Mouse (Mus musculus) kidney, embryonic 14.5 days (tissue): ENCODE measurements around the gene Stx7. TPM values are rescaled to one million over a fixed set of nuclear protein-coding genes. Genes with fewer than 3 reads are reported as not detected.

Experiments used
- ATAC-seq: fragments of 200-750 bp; cut with Nextera tagmentation; 2 replicates; pipeline ENCODE4 v1.8.0; 2017; ENCODE audit warnings: moderate number of reproducible peaks, mild to moderate bottlenecking, moderate TSS enrichment, moderate library complexity; ENCODE audit not compliant: low FRiP score, low TSS enrichment
- H3K27ac ChIP-seq: fragments of 300-500 bp; sonication (generic); 2 replicates; pipeline ENCODE4 v1.5.1; 2014; ENCODE audit warnings: low read depth, mild to moderate bottlenecking, low read length, moderate library complexity, mixed read lengths
- H3K27me3 ChIP-seq: fragments of 300-500 bp; sonication (generic); 2 replicates; pipeline ENCODE4 v1.6.1; 2014; ENCODE audit warnings: mild to moderate bottlenecking, low read length; ENCODE audit not compliant: control insufficient read depth, insufficient read depth
- H3K36me3 ChIP-seq: fragments of 300-500 bp; sonication (generic); 2 replicates; pipeline ENCODE4 v1.6.1; 2014; ENCODE audit warnings: low read length, mixed read lengths; ENCODE audit not compliant: control insufficient read depth, insufficient read depth
- H3K4me1 ChIP-seq: fragments of 300-500 bp; sonication (generic); 2 replicates; pipeline ENCODE4 v1.6.1; 2014; ENCODE audit warnings: low read length, mixed read lengths; ENCODE audit not compliant: control insufficient read depth, insufficient read depth
- H3K4me2 ChIP-seq: fragments of 300-500 bp; sonication (generic); replicated peaks from 2 replicates; pipeline ENCODE4 v1.6.1; 2014; ENCODE audit warnings: low read depth, mild to moderate bottlenecking, low read length
- H3K4me3 ChIP-seq: fragments of 300-500 bp; sonication (generic); 2 replicates; pipeline ENCODE4 v1.5.1; 2014; ENCODE audit warnings: mild to moderate bottlenecking, low read length
- H3K9ac ChIP-seq: fragments of 300-500 bp; sonication (generic); 2 replicates; pipeline ENCODE4 v1.6.1; 2014; ENCODE audit warnings: low read depth, mild to moderate bottlenecking, low read length, moderate library complexity
- H3K9me3 ChIP-seq: fragments of 300-500 bp; sonication (generic); 2 replicates; pipeline ENCODE4 v1.6.1; 2016; ENCODE audit warnings: low read length; ENCODE audit not compliant: control insufficient read depth
- WGBS: fragments of 180-500 bp; shearing (Covaris S2); extraction: QIAGEN DNeasy Blood & Tissue Kit; methylation state at CpG from one replicate; pipeline ENCODE4 v1.1.7; 2014; 5-methylcytosine and 5-hydroxymethylcytosine counted together
- polyA plus RNA-seq: library from polyadenylated mRNA; unstranded; fragments of >200 nt; fragmentation: Nextera tagmentation; extraction: Ambion mirVana; gene quantifications from 2 replicates; pipeline ENCODE4 v1.2.1, GENCODE M21; 2014

Gene Stx7
- polyA plus RNA-seq, 1 experiment from 2014 or later: 95.5 TPM

- peak; percentile 71; the same call in 1 of the 2 replicates for ATAC-seq
- H3K36me3 ChIP-seq: no peaks in the 10 kb centered on the region
- WGBS: 19% methylated on average over 5 of the region's 5 CpGs
- no peaks in the 10 kb centered on the region for H3K9me3 ChIP-seq
- H3K4me1 ChIP-seq: no peaks in the 10 kb centered on the region
- no peak overlapping the region for H3K4me3 ChIP-seq
- H3K27me3 ChIP-seq: no peaks in the 10 kb centered on the region
- no peak overlapping the region for H3K27ac ChIP-seq
- no peak overlapping the region for H3K4me2 ChIP-seq
- H3K9ac ChIP-seq: no peak overlapping the region
Measured at GRCm38 (mm10) chr10:24132273-24132672, 16.8 kb upstream of the Stx7 start.

- Histone ChIP-seq H3K4me3 (no peak overlapping the region), H3K4me1 (no peaks in the 10 kb centered on the region), H3K9me3 (no peaks in the 10 kb centered on the region), H3K27me3 (no peaks in the 10 kb centered on the region), H3K4me2 (no peak overlapping the region), H3K9ac (no peak overlapping the region), H3K27ac (no peak overlapping the region), H3K36me3 (no peaks in the 10 kb centered on the region)
- WGBS: 38% methylated on average over 2 of the region's 2 CpGs
- no peak for ATAC-seq
Measured at GRCm38 (mm10) chr10:24133132-24133531, 16.0 kb upstream of the Stx7 start.

GRCm38 (mm10) chr10:24134071-24134645, 14.9 kb upstream of the Stx7 start:
- no peak for ATAC-seq
- WGBS: 68% methylated on average over 7 of the region's 7 CpGs
- no peaks in the 10 kb centered on the region for H3K9me3 ChIP-seq
- no peaks in the 10 kb centered on the region for H3K27me3 ChIP-seq
- H3K36me3 ChIP-seq: no peaks in the 10 kb centered on the region
- no peak overlapping the region for H3K4me3 ChIP-seq
- no peak overlapping the region for H3K9ac ChIP-seq
- no peak overlapping the region for H3K27ac ChIP-seq
- H3K4me2 ChIP-seq: no peak overlapping the region
- no peaks in the 10 kb centered on the region for H3K4me1 ChIP-seq

GRCm38 (mm10) chr10:24138623-24139261, 10.4 kb upstream of the Stx7 start:
- no peak for ATAC-seq
- no peak overlapping the region for H3K27ac ChIP-seq
- no peaks in the 10 kb centered on the region for H3K9me3 ChIP-seq
- 71% methylated on average over 2 of the region's 2 CpGs for WGBS
- H3K4me2 ChIP-seq: no peak overlapping the region
- H3K4me1 ChIP-seq: no peaks in the 10 kb centered on the region
- H3K27me3 ChIP-seq: no peaks in the 10 kb centered on the region
- H3K4me3 ChIP-seq: no peak overlapping the region
- no peaks in the 10 kb centered on the region for H3K36me3 ChIP-seq
- H3K9ac ChIP-seq: no peak overlapping the region

GRCm38 (mm10) chr10:24142735-24143134, 6.4 kb upstream of the Stx7 start:
- no peak overlapping the region for H3K9ac ChIP-seq
- H3K4me2 ChIP-seq: no peak overlapping the region
- H3K27me3 ChIP-seq: no peaks in the 10 kb centered on the region
- no peak overlapping the region for H3K27ac ChIP-seq
- H3K36me3 ChIP-seq: no peaks in the 10 kb centered on the region
- no peak overlapping the region for H3K4me3 ChIP-seq
- no peaks in the 10 kb centered on the region for H3K4me1 ChIP-seq
- H3K9me3 ChIP-seq: no peaks in the 10 kb centered on the region
- WGBS: 79% methylated on average over 3 of the region's 3 CpGs
- ATAC-seq: no peak

DNA sequence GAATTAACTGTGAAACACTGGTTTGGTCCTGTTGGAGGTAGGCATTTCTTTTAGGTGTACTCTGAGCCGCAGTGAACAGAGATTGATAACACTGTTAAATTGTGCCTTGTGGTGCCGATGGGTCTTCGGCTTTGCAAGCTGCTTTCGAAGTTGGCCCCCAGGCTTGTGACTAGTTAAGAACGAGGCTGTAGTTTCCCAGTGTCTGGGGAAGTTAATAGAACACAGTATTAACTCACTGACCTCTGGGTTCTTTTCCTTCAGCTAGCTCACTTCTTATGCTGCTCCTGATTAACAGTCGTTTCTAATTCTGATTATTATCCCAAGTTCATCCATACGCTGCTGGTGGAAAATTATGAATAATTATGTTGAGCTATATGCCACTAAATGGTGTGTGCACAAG, 984 bp downstream of the Stx7 start:
- Histone ChIP-seq H3K9ac (peak overlapping the region; percentile 76; the same call in 1 of the 2 replicates), H3K27me3 (no peaks in the 10 kb centered on the region), H3K9me3 (no peaks in the 10 kb centered on the region), H3K27ac (no peak overlapping the region), H3K4me3 (peak overlapping the region; percentile 84), H3K4me2 (peak overlapping the region; percentile 57), H3K4me1 (peaks cover 10% of the 10 kb centered on the region), H3K36me3 (no peaks in the 10 kb centered on the region; the same call in 1 of the 2 replicates)
- no peak for ATAC-seq
- WGBS: 37% methylated on average over 7 of the region's 7 CpGs

DNA sequence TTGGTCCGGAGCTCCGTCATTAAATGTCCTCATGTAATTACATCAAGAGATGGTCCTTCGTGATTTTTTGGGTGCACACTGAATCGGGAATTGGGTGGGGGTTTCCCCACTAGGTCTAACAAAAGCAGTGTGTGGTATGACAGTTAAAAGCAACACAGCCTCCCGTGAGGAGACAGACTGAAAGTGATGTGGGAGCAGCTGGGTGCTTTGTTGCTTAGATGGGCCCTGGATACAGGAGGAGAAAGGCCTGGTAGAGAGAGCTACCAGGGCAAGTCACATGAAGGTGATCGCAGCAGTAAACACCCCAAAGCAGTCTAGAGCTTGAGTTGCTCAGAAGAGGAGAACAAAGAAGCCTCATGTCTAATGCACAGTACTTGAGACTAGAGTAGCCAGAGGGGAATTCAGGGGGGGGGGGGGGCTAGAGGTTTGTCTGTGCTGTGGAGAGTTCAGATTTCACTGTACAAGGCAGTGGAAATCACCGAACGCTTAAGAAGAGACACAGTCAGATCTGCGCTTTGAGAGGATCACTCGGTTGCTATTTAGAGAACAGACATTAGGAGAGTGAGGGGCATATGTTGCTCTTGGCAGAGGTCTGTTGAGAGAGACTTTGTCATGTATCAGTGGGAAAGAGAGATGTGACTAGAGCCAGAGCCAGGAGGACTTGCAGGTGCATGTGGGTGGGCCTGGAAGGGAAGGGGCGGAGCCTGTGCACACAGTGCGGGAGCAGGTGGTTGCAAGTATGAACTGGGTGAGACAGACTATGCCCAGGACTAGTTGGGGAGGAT, 9.6 kb downstream of the Stx7 start:
- 96% methylated on average over 12 of the region's 12 CpGs for WGBS

GRCm38 (mm10) chr10:24159575-24159974, 10.5 kb downstream of the Stx7 start:
- Histone ChIP-seq H3K27ac (no peak overlapping the region), H3K9me3 (no peaks in the 10 kb centered on the region), H3K4me1 (peaks cover 15% of the 10 kb centered on the region), H3K36me3 (peaks cover 34% of the 10 kb centered on the region), H3K27me3 (no peaks in the 10 kb centered on the region), H3K9ac (no peak overlapping the region), H3K4me3 (no peak overlapping the region), H3K4me2 (no peak overlapping the region)
- WGBS: 52% methylated on average over 5 of the region's 5 CpGs
- ATAC-seq: no peak

More for the DNA sequence above, 9.6 kb downstream of the Stx7 start:
- no peak for ATAC-seq
- H3K4me2 ChIP-seq: no peak overlapping the region
- H3K4me3 ChIP-seq: no peak overlapping the region
- peaks cover 7% of the 10 kb centered on the region; the same call in 1 of the 2 replicates for H3K4me1 ChIP-seq
- H3K9me3 ChIP-seq: no peaks in the 10 kb centered on the region
- no peaks in the 10 kb centered on the region for H3K27me3 ChIP-seq
- no peak overlapping the region for H3K9ac ChIP-seq
- H3K27ac ChIP-seq: no peak overlapping the region
- H3K36me3 ChIP-seq: peaks cover 34% of the 10 kb centered on the region

DNA sequence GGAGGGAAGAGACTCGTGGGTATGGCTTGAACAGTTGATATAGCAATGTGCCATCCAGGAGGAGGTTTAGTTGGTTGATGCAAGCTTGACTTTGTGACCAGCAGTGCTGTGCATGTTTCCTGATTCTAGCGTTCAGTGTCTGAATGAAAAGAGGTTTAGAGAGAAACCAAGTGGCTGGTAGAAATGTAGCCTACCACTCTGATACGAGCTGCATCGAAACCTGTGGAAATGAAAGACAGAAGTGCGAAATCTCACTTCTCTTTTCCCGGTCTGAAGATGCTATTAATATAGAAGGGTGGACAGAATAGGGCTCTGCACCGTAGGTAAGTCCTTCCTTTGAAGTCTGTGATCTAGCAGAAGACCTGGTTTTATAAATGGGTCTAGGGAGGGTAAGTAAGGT, 11.2 kb downstream of the Stx7 start:
- H3K36me3 ChIP-seq: peaks cover 33% of the 10 kb centered on the region
- no peak for ATAC-seq

More for the DNA sequence above, 11.2 kb downstream of the Stx7 start:
- Histone ChIP-seq H3K4me1 (peaks cover 20% of the 10 kb centered on the region), H3K9ac (no peak overlapping the region), H3K27ac (no peak overlapping the region), H3K4me2 (no peak overlapping the region), H3K4me3 (no peak overlapping the region), H3K9me3 (no peaks in the 10 kb centered on the region), H3K27me3 (no peaks in the 10 kb centered on the region)
- WGBS: 84% methylated on average over 7 of the region's 7 CpGs
